Mouse (Mus musculus) lung, embryonic 14.5 days (tissue): ENCODE results near the gene Aadacl2. TPM values are rescaled to one million over a fixed set of nuclear protein-coding genes. Genes with fewer than 3 reads are reported as not detected.

Source experiments
- ATAC-seq: fragments of 200-750 bp; cut with Nextera tagmentation; 2 replicates; pipeline ENCODE4 v1.8.0; 2017; ENCODE audit warnings: mild to moderate bottlenecking, moderate TSS enrichment, moderate library complexity; ENCODE audit not compliant: insufficient read depth
- DNase-seq: peaks from one replicate; pipeline ENCODE4 v3.0.0-alpha.2; 2015
- H3K27ac ChIP-seq: fragments of 300-500 bp; sonication (generic); 2 replicates; pipeline ENCODE4 v1.5.1; 2014; ENCODE audit warnings: low read depth, mild to moderate bottlenecking, moderate library complexity
- H3K27me3 ChIP-seq: fragments of 300-500 bp; sonication (generic); 2 replicates; pipeline ENCODE4 v1.6.1; 2014; ENCODE audit warnings: low read length, control low read depth; ENCODE audit not compliant: insufficient read depth
- H3K36me3 ChIP-seq: fragments of 300-500 bp; sonication (generic); 2 replicates; pipeline ENCODE4 v1.6.1; 2014; ENCODE audit warnings: control low read depth; ENCODE audit not compliant: insufficient read depth
- H3K4me1 ChIP-seq: fragments of 300-500 bp; sonication (generic); 2 replicates; pipeline ENCODE4 v1.6.1; 2014; ENCODE audit warnings: antibody characterized with exemption, control low read depth; ENCODE audit not compliant: insufficient read depth
- H3K4me2 ChIP-seq: fragments of 300-500 bp; sonication (generic); 2 replicates; pipeline ENCODE4 v1.6.1; 2014; ENCODE audit warnings: mild to moderate bottlenecking
- H3K4me3 ChIP-seq: fragments of 300-500 bp; sonication (generic); 2 replicates; pipeline ENCODE4 v1.5.1; 2014; ENCODE audit warnings: low read depth, low read length
- H3K9ac ChIP-seq: fragments of 300-500 bp; sonication (generic); 2 replicates; pipeline ENCODE4 v1.6.1; 2014
- H3K9me3 ChIP-seq: fragments of 300-500 bp; sonication (generic); 2 replicates; pipeline ENCODE4 v1.6.1; 2016; ENCODE audit warnings: low read depth, low read length, control low read depth
- CTCF ChIP-seq: IDR thresholded peaks from 2 replicates; pipeline ENCODE4 v1.5.1; 2016; ENCODE audit warnings: antibody characterized with exemption, low read depth
- WGBS: fragments of 180-500 bp; shearing (Covaris S2); extraction: QIAGEN DNeasy Blood & Tissue Kit; methylation state at CpG from one replicate; pipeline ENCODE4 v1.1.7; 2014; 5-methylcytosine and 5-hydroxymethylcytosine counted together
- polyA plus RNA-seq: library from polyadenylated mRNA; unstranded; fragments of >200 nt; fragmentation: Nextera tagmentation; extraction: Ambion mirVana; gene quantifications from 2 replicates; pipeline ENCODE4 v1.2.1, GENCODE M21; 2014

Aadacl2 gene
- polyA plus RNA-seq, result not detected in 2 replicates

DNA sequence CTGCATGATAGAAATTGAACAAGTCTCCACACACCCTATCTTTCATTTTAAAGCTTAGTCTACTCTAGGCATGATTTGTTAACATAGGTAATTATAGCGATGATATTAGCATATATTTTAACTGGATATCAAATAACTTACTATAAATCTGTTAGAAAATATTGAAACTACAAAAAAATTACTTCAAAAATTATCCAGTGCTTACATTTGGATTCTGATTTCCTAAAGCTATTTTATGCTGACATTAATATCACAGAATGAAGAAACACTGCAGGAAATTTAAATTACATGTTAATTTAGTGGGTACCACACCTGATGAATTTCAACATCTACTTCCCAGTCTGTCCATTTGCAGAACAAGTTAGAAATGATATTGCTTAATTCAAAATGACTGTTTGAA lies at the start of gene Aadacl2:
Gene Aadacl2 (plus strand): TSS at position 301 of the 400 bp plus-strand sequence.
- Histone ChIP-seq H3K27ac (no peak within 1 kb of the TSS), H3K9ac (no peak within 1 kb of the TSS), H3K4me3 (no peak within 1 kb of the TSS), H3K27me3 (no peaks in the 10 kb centered on the region), H3K36me3 (no peaks in the 10 kb centered on the region), H3K4me2 (no peak within 1 kb of the TSS), H3K9me3 (no peaks in the 10 kb centered on the region), H3K4me1 (no peaks in the 10 kb centered on the region)
- no peak for TF ChIP-seq CTCF
- WGBS, result 55% methylated on average over 1 of the region's 1 CpGs
- no peak for DNase-seq
- ATAC-seq, result no peak

- H3K9ac ChIP-seq, result no peak overlapping the region
- H3K27ac ChIP-seq, result no peak overlapping the region
- no peak overlapping the region for H3K4me2 ChIP-seq
- no peak overlapping the region for H3K4me3 ChIP-seq
- WGBS, result 79% methylated on average over 5 of the region's 5 CpGs
- TF ChIP-seq CTCF, result no peak
- ATAC-seq (no peak), DNase-seq (no peak)
- no peaks in the 10 kb centered on the region for H3K4me1 ChIP-seq
- H3K27me3 ChIP-seq, result no peaks in the 10 kb centered on the region
- H3K36me3 ChIP-seq, result no peaks in the 10 kb centered on the region
- H3K9me3 ChIP-seq, result no peaks in the 10 kb centered on the region
Measured at GRCm38 (mm10) chr3:59970891-59971290, 35.7 kb upstream of the Aadacl2 start.

DNA sequence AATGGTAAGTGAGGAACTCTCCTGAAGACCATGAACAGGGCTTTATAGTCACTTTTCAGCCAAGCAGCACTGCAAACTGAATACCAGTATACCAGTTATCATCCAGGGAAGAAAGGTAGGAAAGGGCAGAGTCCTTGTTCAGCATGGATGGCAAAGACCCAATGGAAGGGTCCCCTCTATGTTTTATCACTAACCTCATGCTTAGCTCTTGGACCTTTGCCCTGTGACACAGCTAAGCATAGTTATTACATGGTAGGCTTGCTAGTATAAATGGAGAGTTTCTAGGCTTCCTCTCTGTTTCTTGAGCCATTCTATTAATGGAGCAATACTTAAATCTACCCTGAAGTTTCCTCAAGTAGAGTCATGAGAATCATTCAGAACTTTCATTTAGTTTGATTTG lies 32.0 kb upstream of the Aadacl2 start:
- H3K36me3 ChIP-seq, result no peaks in the 10 kb centered on the region
- ATAC-seq (no peak), DNase-seq (no peak)
- no peak overlapping the region for H3K9ac ChIP-seq
- H3K9me3 ChIP-seq, result no peaks in the 10 kb centered on the region
- no peak for TF ChIP-seq CTCF
- H3K27me3 ChIP-seq, result no peaks in the 10 kb centered on the region
- H3K4me2 ChIP-seq, result no peak overlapping the region
- H3K27ac ChIP-seq, result no peak overlapping the region
- no peaks in the 10 kb centered on the region for H3K4me1 ChIP-seq
- no peak overlapping the region for H3K4me3 ChIP-seq

GRCm38 (mm10) chr3:60003622-60004021 lies 2.9 kb upstream of the Aadacl2 start:
- no peak for ATAC-seq
- Histone ChIP-seq H3K9ac (no peak overlapping the region), H3K9me3 (no peaks in the 10 kb centered on the region), H3K36me3 (no peaks in the 10 kb centered on the region), H3K4me1 (no peaks in the 10 kb centered on the region), H3K27me3 (no peaks in the 10 kb centered on the region), H3K4me2 (no peak overlapping the region), H3K27ac (no peak overlapping the region), H3K4me3 (no peak overlapping the region)
- no peak for TF ChIP-seq CTCF
- DNase-seq, result no peak

GRCm38 (mm10) chr3:60025417-60025816 lies 18.9 kb downstream of the Aadacl2 start, which contains the start of gene Aadac:
TSS of gene Aadac (plus strand) at chr3:60025717.
- 81% methylated on average over 1 of the region's 1 CpGs for whole genome bisulfite sequencing
- H3K27me3 ChIP-seq, result no peaks in the 10 kb centered on the region
- H3K9me3 ChIP-seq, result no peaks in the 10 kb centered on the region
- H3K9ac ChIP-seq, result no peak within 1 kb of the TSS
- H3K27ac ChIP-seq, result no peak within 1 kb of the TSS
- H3K36me3 ChIP-seq, result no peaks in the 10 kb centered on the region
- no peak within 1 kb of the TSS for H3K4me2 ChIP-seq
- H3K4me1 ChIP-seq, result no peaks in the 10 kb centered on the region
- DNase-seq, result no peak
- no peak for ATAC-seq
- no peak for TF ChIP-seq CTCF
- H3K4me3 ChIP-seq, result no peak within 1 kb of the TSS

- no peak for ATAC-seq
- Histone ChIP-seq H3K4me3 (no peak overlapping the region), H3K4me2 (no peak overlapping the region), H3K27me3 (no peaks in the 10 kb centered on the region), H3K9me3 (no peaks in the 10 kb centered on the region), H3K27ac (no peak overlapping the region), H3K4me1 (no peaks in the 10 kb centered on the region), H3K36me3 (no peaks in the 10 kb centered on the region), H3K9ac (no peak overlapping the region)
- WGBS, result 66% methylated on average over 4 of the region's 4 CpGs
- no peak for DNase-seq
- no peak for TF ChIP-seq CTCF
Measured at GRCm38 (mm10) chr3:60031511-60031910, 25.0 kb downstream of the Aadacl2 start.

DNA sequence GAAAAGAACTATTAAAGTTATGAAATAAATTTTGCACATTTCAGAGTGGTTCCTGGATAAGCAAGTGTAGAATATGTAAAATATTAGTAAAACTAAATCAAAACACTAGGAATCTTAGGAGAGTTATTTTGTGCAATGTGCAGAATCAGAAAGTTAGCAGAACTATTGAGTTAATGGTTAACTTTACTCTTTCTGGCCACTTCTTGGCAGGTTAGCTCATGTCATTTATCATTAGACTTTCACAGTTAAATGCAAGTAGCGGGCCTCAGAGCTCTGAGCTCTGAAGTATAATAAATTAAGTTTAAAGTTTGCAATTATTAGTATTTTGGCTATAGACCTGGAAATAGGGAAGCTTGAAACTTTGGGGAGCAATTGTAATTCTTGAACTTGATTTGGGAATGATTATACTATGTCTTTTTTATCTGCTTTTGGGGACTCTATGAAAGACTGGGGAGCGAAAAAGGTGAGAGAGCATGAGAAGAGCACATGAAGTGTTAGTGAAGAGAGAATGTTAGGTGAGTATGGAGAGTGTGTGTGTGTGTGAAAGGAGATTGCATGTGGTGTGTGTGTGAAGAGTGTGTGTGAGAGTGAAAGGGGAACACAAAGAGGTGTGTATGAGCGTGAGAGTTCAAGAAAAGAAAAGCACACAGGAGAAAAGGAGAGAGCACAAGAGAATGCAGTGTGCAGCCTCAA lies 39.8 kb downstream of the Aadacl2 start:
- H3K9ac ChIP-seq, result no peak overlapping the region
- H3K9me3 ChIP-seq, result no peaks in the 10 kb centered on the region
- no peak overlapping the region for H3K4me2 ChIP-seq
- no peak overlapping the region for H3K4me3 ChIP-seq
- H3K27ac ChIP-seq, result no peak overlapping the region
- no peaks in the 10 kb centered on the region for H3K4me1 ChIP-seq
- ATAC-seq, result no peak
- DNase-seq, result peak; percentile 13
- 54% methylated on average over 3 of the region's 3 CpGs for WGBS
- no peaks in the 10 kb centered on the region for H3K27me3 ChIP-seq
- H3K36me3 ChIP-seq, result no peaks in the 10 kb centered on the region
- TF ChIP-seq CTCF, result no peak
